Mouse (Mus musculus): ENCODE measurements at regions not wholly inside any gene's neighbourhood (a gene's known extent, or its start where the extent isn't known, plus 50 kb on each side); places are given as distances from the start of the nearest gene placed in this dataset.
"Not testable (repeated sequence)": the region's sequence is repeated elsewhere in the genome, so short reads cannot be mapped to it uniquely, and the experiment has no call there.

- not testable (repeated sequence) for H3K4me2 ChIP-seq; H3K4me1 ChIP-seq (replicated peaks); H3K9me3 ChIP-seq; ATAC-seq (ENCODE audit: insufficient number of reproducible peaks, insufficient read depth, low FRiP score, low TSS enrichment, low read depth); H3K27ac ChIP-seq; H3K9ac ChIP-seq (replicated peaks); H3K4me3 ChIP-seq (replicated peaks); H3K36me3 ChIP-seq; H3K27me3 ChIP-seq
- 58% methylated on average over 6 of the region's 6 CpGs for WGBS
These were observed 128.9 kb downstream of the Kap start for GRCm38 (mm10) chr6:133724627-133725026.

GRCm38 (mm10) chr6:133706712-133707111 lies 146.8 kb downstream of the Kap start:
- 3% methylated on average over 8 of the region's 8 CpGs for WGBS
- not testable (repeated sequence) for H3K36me3 ChIP-seq; H3K4me3 ChIP-seq (replicated peaks); H3K4me1 ChIP-seq (replicated peaks); H3K27ac ChIP-seq; H3K27me3 ChIP-seq; H3K9me3 ChIP-seq; ATAC-seq (ENCODE audit: insufficient number of reproducible peaks, insufficient read depth, low FRiP score, low TSS enrichment, low read depth); H3K9ac ChIP-seq (replicated peaks)
- peak overlapping the region; percentile 26; the same call in 1 of the 2 replicates for H3K4me2 ChIP-seq

- H3K4me3 ChIP-seq (replicated peaks), result no peak overlapping the region
- no peaks in the 10 kb centered on the region for H3K9me3 ChIP-seq
- no peak for ATAC-seq (ENCODE audit: insufficient number of reproducible peaks, insufficient read depth, low FRiP score, low TSS enrichment, low read depth)
- WGBS, result 61% methylated on average over 2 of the region's 2 CpGs
- H3K27me3 ChIP-seq, result no peaks in the 10 kb centered on the region
- no peak overlapping the region for H3K4me2 ChIP-seq
- no peaks in the 10 kb centered on the region for H3K4me1 ChIP-seq (replicated peaks)
- no peak overlapping the region for H3K9ac ChIP-seq (replicated peaks)
- H3K27ac ChIP-seq, result no peak overlapping the region
- no peaks in the 10 kb centered on the region for H3K36me3 ChIP-seq
These were observed 151.9 kb downstream of the Kap start for GRCm38 (mm10) chr6:133701625-133702024.

All from limb, embryonic 12.5 days (tissue).